Mouse (Mus musculus): Measurements from ENCODE around the gene Riok2.
"Not testable (repeated sequence)": the region's sequence is repeated elsewhere in the genome, so short reads cannot be mapped to it uniquely, and the experiment has no call there.

Gene Riok2

GRCm38 (mm10) chr17:17373918-17374910 is at the start of gene Riok2:
Gene Riok2 (plus strand): TSS chr17:17374309.
- peak; percentile 94 for DNase-seq

GRCm38 (mm10) chr17:17326022-17326421 is 48.1 kb upstream of the Riok2 start:
- DNase-seq: not testable (repeated sequence)

- no peak for DNase-seq
Measured at GRCm38 (mm10) chr17:17326636-17327035, 47.5 kb upstream of the Riok2 start.

- DNase-seq: not testable (repeated sequence)
Measured at GRCm38 (mm10) chr17:17345374-17346183, 28.5 kb upstream of the Riok2 start.

GRCm38 (mm10) chr17:17346281-17346680 is 27.8 kb upstream of the Riok2 start:
- not testable (repeated sequence) for DNase-seq

- DNase-seq: no peak
Measured at GRCm38 (mm10) chr17:17373550-17373917, 575 bp upstream of the Riok2 start.

GRCm38 (mm10) chr17:17375581-17375980 is 1.5 kb downstream of the Riok2 start:
- no peak for DNase-seq

GRCm38 (mm10) chr17:17383703-17384102 is 9.6 kb downstream of the Riok2 start:
- no peak for DNase-seq

GRCm38 (mm10) chr17:17384502-17384901 is 10.4 kb downstream of the Riok2 start:
- no peak for DNase-seq

- no peak for DNase-seq
Measured at GRCm38 (mm10) chr17:17386117-17386516, 12.0 kb downstream of the Riok2 start.

GRCm38 (mm10) chr17:17391823-17392222 is 17.7 kb downstream of the Riok2 start:
- no peak for DNase-seq

- DNase-seq: peak; percentile 10
Measured at GRCm38 (mm10) chr17:17392863-17393262, 18.8 kb downstream of the Riok2 start.

- DNase-seq: no peak
Measured at GRCm38 (mm10) chr17:17393300-17393699, 19.2 kb downstream of the Riok2 start.

- peak; percentile 75 for DNase-seq
Measured at GRCm38 (mm10) chr17:17394336-17394735, 20.2 kb downstream of the Riok2 start.

- no peak for DNase-seq
Measured at GRCm38 (mm10) chr17:17396869-17397268, 22.8 kb downstream of the Riok2 start.

GRCm38 (mm10) chr17:17398664-17399063 is 24.6 kb downstream of the Riok2 start:
- DNase-seq: no peak

GRCm38 (mm10) chr17:17402222-17403004 is 28.3 kb downstream of the Riok2 start, which contains the start of gene Lix1:
Gene Lix1 (plus strand): TSS chr17:17402672.
- DNase-seq: no peak

GRCm38 (mm10) chr17:17403038-17403437 is 28.9 kb downstream of the Riok2 start:
- no peak for DNase-seq

GRCm38 (mm10) chr17:17403578-17404112 is 29.5 kb downstream of the Riok2 start:
- DNase-seq: no peak

GRCm38 (mm10) chr17:17404811-17405544 is 30.9 kb downstream of the Riok2 start:
- DNase-seq: no peak

- DNase-seq: no peak
Measured at GRCm38 (mm10) chr17:17405606-17406005, 31.5 kb downstream of the Riok2 start.

GRCm38 (mm10) chr17:17408137-17408536 is 34.0 kb downstream of the Riok2 start:
- no peak for DNase-seq
